Mouse (Mus musculus) ES-Bruce4 (cell line): ENCODE results near the gene Stoml2.

Experiments
- CTCF ChIP-seq: IDR thresholded peaks from one replicate; pipeline ENCODE4 v1.8.1; 2011; ENCODE audit warnings: low read depth, low read length
- EP300 ChIP-seq: IDR thresholded peaks from 2 replicates; pipeline ENCODE4 v1.6.1; 2011; ENCODE audit warnings: low read depth, low read length; ENCODE audit not compliant: insufficient read depth

- no peak for TF ChIP-seq CTCF
- no peak for TF ChIP-seq EP300
Observed at GRCm38 (mm10) chr4:43058392-43058752, 26.9 kb upstream of the Stoml2 start.
